In genomic region chr16:88938252-88938651, GRCm38 (mm10) we compare ENCODE assay signal across 12 mouse cellular contexts. TPM values are rescaled to one million over a fixed set of nuclear protein-coding genes. Genes with fewer than 3 reads are reported as not detected.
DNase-seq lines count a peak whose midpoint lies in the region; ATAC-seq and TF ChIP-seq lines count a peak whose summit lies in the region.
"Had no signal": no experiment of that assay in that cellular context is flagged by ENCODE, and none has a peak within 500 bp of the region (broad histone marks: within the 10 kb centered on the region; RNA-seq: fewer than 3 reads in every experiment).

No protein-coding gene starts in this region.

- no peak for ATAC-seq in liver, postnatal 0 days
- no peak for ATAC-seq in midbrain, postnatal 0 days (ENCODE audit: low FRiP score)

- no peaks in the 10 kb centered on the region for H3K4me1 ChIP-seq in liver, postnatal 0 days (ENCODE audit: insufficient read depth)
- no peaks in the 10 kb centered on the region for H3K4me1 ChIP-seq in midbrain, postnatal 0 days (ENCODE audit: insufficient read depth, low read length)
- H3K4me1 ChIP-seq: liver, embryonic 15.5 days; neural tube, embryonic 13.5 days had no signal

- no peak overlapping the region for H3K4me3 ChIP-seq in liver, postnatal 0 days (ENCODE audit: low read depth, low read length)
- no peak overlapping the region for H3K4me3 ChIP-seq in midbrain, postnatal 0 days (ENCODE audit: low read depth, low read length)
- H3K4me3 ChIP-seq: liver, embryonic 15.5 days; neural tube, embryonic 13.5 days had no signal

- peak; percentile 43 for TF ChIP-seq CTCF in liver, postnatal 0 days (IDR thresholded peaks at IDR 0.05; ENCODE audit: low read depth)
- TF ChIP-seq CTCF in brain, embryonic 14.5 days (IDR thresholded peaks at IDR 0.05; ENCODE audit: borderline replicate concordance, extremely low read depth, insufficient read depth, insufficient read length) = peak; percentile 55; the same call in 1 of the 2 replicates
- peak; percentile 45 for TF ChIP-seq CTCF in midbrain, postnatal 0 days (IDR thresholded peaks at IDR 0.05)

- peak; percentile 33 to 36 for DNase-seq in cerebellum, postnatal 10 days
- no peak for DNase-seq in cerebellum, adult 11 months
- no peak for DNase-seq in liver, postnatal 0 days
- no peak for DNase-seq in liver
- DNase-seq in brain, embryonic 14.5 days (ENCODE audit: low read depth) = peak; percentile 44
- no peak for DNase-seq in midbrain, postnatal 0 days (ENCODE audit: low spot score)
- DNase-seq in frontal cortex, postnatal 36 days (ENCODE audit: low spot score in 2 of 2) = no peak
- DNase-seq in urinary bladder, postnatal 36 days (ENCODE audit: low spot score in 2 of 2) = no peak
- DNase-seq: thymus, adult 2 months had no signal

- no peaks in the 10 kb centered on the region for H3K36me3 ChIP-seq in liver, postnatal 0 days (replicated peaks; ENCODE audit: insufficient read depth, low read length)
- H3K36me3 ChIP-seq in midbrain, postnatal 0 days (ENCODE audit: insufficient read depth, low read length) = no peaks in the 10 kb centered on the region
- H3K36me3 ChIP-seq: liver, embryonic 15.5 days; neural tube, embryonic 13.5 days had no signal

- H3K4me2 ChIP-seq in liver, postnatal 0 days (ENCODE audit: low read depth, low read length) = no peak overlapping the region
- H3K4me2 ChIP-seq in midbrain, postnatal 0 days (ENCODE audit: low read depth, low read length, poor library complexity, severe bottlenecking) = no peak overlapping the region
- H3K4me2 ChIP-seq: liver, embryonic 15.5 days; neural tube, embryonic 13.5 days had no signal

- WGBS in liver, postnatal 0 days (ENCODE audit: insufficient replicate concordance) = 68% methylated on average over 7 of the region's 7 CpGs
- WGBS in midbrain, postnatal 0 days = 84% methylated on average over 7 of the region's 7 CpGs

- TF ChIP-seq POLR2A in brain, embryonic 14.5 days (IDR thresholded peaks at IDR 0.05; ENCODE audit: borderline replicate concordance, extremely low read depth, insufficient read depth, insufficient read length, poor library complexity, severe bottlenecking) = no peak

- no peak overlapping the region for H3K9ac ChIP-seq in liver, postnatal 0 days (replicated peaks)
- no peak overlapping the region for H3K9ac ChIP-seq in midbrain, postnatal 0 days (replicated peaks; ENCODE audit: low read length, poor library complexity, severe bottlenecking)
- H3K9ac ChIP-seq: liver, embryonic 15.5 days; neural tube, embryonic 13.5 days had no signal

- H3K9me3 ChIP-seq in liver, postnatal 0 days (ENCODE audit: low read length) = no peaks in the 10 kb centered on the region
- no peaks in the 10 kb centered on the region for H3K9me3 ChIP-seq in midbrain, postnatal 0 days (ENCODE audit: low read length)
- H3K9me3 ChIP-seq: liver, embryonic 15.5 days; neural tube, embryonic 13.5 days had no signal

- no peak overlapping the region for H3K27ac ChIP-seq in liver, postnatal 0 days (ENCODE audit: low read depth)
- H3K27ac ChIP-seq in midbrain, postnatal 0 days (ENCODE audit: low read depth, low read length) = no peak overlapping the region
- H3K27ac ChIP-seq: liver, embryonic 15.5 days; neural tube, embryonic 13.5 days had no signal

- TF ChIP-seq EP300 in liver, postnatal 0 days (IDR thresholded peaks at IDR 0.05; ENCODE audit: low read depth) = no peak

- H3K27me3 ChIP-seq in liver, postnatal 0 days (ENCODE audit: insufficient read depth, low read length) = no peaks in the 10 kb centered on the region
- no peaks in the 10 kb centered on the region for H3K27me3 ChIP-seq in midbrain, postnatal 0 days (ENCODE audit: insufficient read depth, low read length)
- H3K27me3 ChIP-seq: liver, embryonic 15.5 days; neural tube, embryonic 13.5 days had no signal

RNA-seq across cellular contexts. Expression of gene Krtap19-9b, which starts 6.2 kb away (rescaled TPM):
- not detected in 2 replicates for polyA plus RNA-seq in liver, postnatal 0 days (2015; fragmentation: Nextera tagmentation; extraction: Ambion mirVana)
- polyA plus RNA-seq in brain, embryonic 14.5 days (2012; rRNA removed) = not detected in 2 replicates
- not detected in 2 replicates for total RNA-seq in midbrain, postnatal 0 days (2014; rRNA removed)
- not detected in 2 replicates for polyA plus RNA-seq in midbrain, postnatal 0 days (2015; fragmentation: Nextera tagmentation; extraction: Ambion mirVana)
- polyA plus RNA-seq: gonadal fat pad, adult 2 months; liver, embryonic 15.5 days; neural tube, embryonic 13.5 days; thymus, adult 2 months had no signal

RNA-seq across cellular contexts. Expression of gene Krtap16-3, which starts 24.4 kb away (rescaled TPM):
- not detected in 2 replicates for polyA plus RNA-seq in liver, postnatal 0 days (2015; fragmentation: Nextera tagmentation; extraction: Ambion mirVana)
- polyA plus RNA-seq in brain, embryonic 14.5 days (2012; rRNA removed) = not detected in 2 replicates
- not detected in 2 replicates for total RNA-seq in midbrain, postnatal 0 days (2014; rRNA removed)
- polyA plus RNA-seq in midbrain, postnatal 0 days (2015; fragmentation: Nextera tagmentation; extraction: Ambion mirVana) = not detected in 2 replicates
- polyA plus RNA-seq: gonadal fat pad, adult 2 months; liver, embryonic 15.5 days; neural tube, embryonic 13.5 days; thymus, adult 2 months had no signal

RNA-seq across cellular contexts. Expression of gene Krtap19-5, which starts 42.0 kb away (rescaled TPM):
- not detected in 2 replicates for polyA plus RNA-seq in liver, postnatal 0 days (2015; fragmentation: Nextera tagmentation; extraction: Ambion mirVana)
- not detected in 2 replicates for polyA plus RNA-seq in brain, embryonic 14.5 days (2012; rRNA removed)
- not detected in 2 replicates for total RNA-seq in midbrain, postnatal 0 days (2014; rRNA removed)
- polyA plus RNA-seq in midbrain, postnatal 0 days (2015; fragmentation: Nextera tagmentation; extraction: Ambion mirVana) = not detected in 2 replicates
- polyA plus RNA-seq: gonadal fat pad, adult 2 months; liver, embryonic 15.5 days; neural tube, embryonic 13.5 days; thymus, adult 2 months had no signal

RNA-seq across cellular contexts. Expression of gene Krtap19-4, which starts 53.4 kb away (rescaled TPM):
- not detected in 2 replicates for polyA plus RNA-seq in liver, postnatal 0 days (2015; fragmentation: Nextera tagmentation; extraction: Ambion mirVana)
- polyA plus RNA-seq in brain, embryonic 14.5 days (2012; rRNA removed) = not detected in 2 replicates
- total RNA-seq in midbrain, postnatal 0 days (2014; rRNA removed) = not detected in 2 replicates
- not detected in 2 replicates for polyA plus RNA-seq in midbrain, postnatal 0 days (2015; fragmentation: Nextera tagmentation; extraction: Ambion mirVana)
- polyA plus RNA-seq: gonadal fat pad, adult 2 months; liver, embryonic 15.5 days; neural tube, embryonic 13.5 days; thymus, adult 2 months had no signal

Comparison
In these comparisons a context has a peak if more than half of its experiments do, and no peak if none do; other contexts are left out.
1. DNase-seq: peak in cerebellum, postnatal 10 days (2 of 2) and brain, embryonic 14.5 days (single experiment); none in cerebellum, adult 11 months (single experiment), liver, postnatal 0 days (single experiment), liver (single experiment), midbrain, postnatal 0 days (single experiment), frontal cortex, postnatal 36 days (0 of 2) and urinary bladder, postnatal 36 days (0 of 2).
2. Peak in every context shown above with its lines, with median percentiles within 50 percentile points of each other: CTCF ChIP-seq.